Mouse (Mus musculus) CD4-positive, CD25-positive, alpha-beta regulatory T cell, adult 4 months (primary cell): Measurements from ENCODE around the gene Cmip. TPM values are rescaled to one million over a fixed set of nuclear protein-coding genes. Genes with fewer than 3 reads are reported as not detected.

Experiments
- polyA plus RNA-seq, 2 experiments: library from polyadenylated mRNA; unstranded; fragments of 100-300 nt; shearing (Covaris generic); gene quantifications; one replicate each; pipeline ENCODE4 v1.2.1; 2017

Cmip gene
- polyA plus RNA-seq, 2 experiments from 2014 or later: 28.6 to 31.0 TPM

Other genes starting within 250 kb of the Cmip start
- gene Pkd1l2, start 174.6 kb upstream of the Cmip start, polyA plus RNA-seq: not detected
- not detected for gene Bco1, start 161.2 kb upstream of the Cmip start, polyA plus RNA-seq
- gene Gan, start 98.9 kb upstream of the Cmip start, polyA plus RNA-seq: 1 to 10 TPM; 2.0 to 2.1 TPM
- gene Plcg2, start 241.2 kb downstream of the Cmip start, polyA plus RNA-seq: under 1 TPM in 1 of 2 experiments, not detected in 1; 0.99 TPM